Mouse (Mus musculus) lung, embryonic 14.5 days (tissue): ENCODE measurements around the gene Wdr6. TPM values are rescaled to one million over a fixed set of nuclear protein-coding genes. Genes with fewer than 3 reads are reported as not detected.

Experiments
- ATAC-seq: fragments of 200-750 bp; cut with Nextera tagmentation; 2 replicates; pipeline ENCODE4 v1.8.0; 2017; ENCODE audit warnings: mild to moderate bottlenecking, moderate TSS enrichment, moderate library complexity; ENCODE audit not compliant: insufficient read depth
- DNase-seq: peaks from one replicate; pipeline ENCODE4 v3.0.0-alpha.2; 2015
- H3K27ac ChIP-seq: fragments of 300-500 bp; sonication (generic); 2 replicates; pipeline ENCODE4 v1.5.1; 2014; ENCODE audit warnings: low read depth, mild to moderate bottlenecking, moderate library complexity
- H3K27me3 ChIP-seq: fragments of 300-500 bp; sonication (generic); 2 replicates; pipeline ENCODE4 v1.6.1; 2014; ENCODE audit warnings: low read length, control low read depth; ENCODE audit not compliant: insufficient read depth
- H3K36me3 ChIP-seq: fragments of 300-500 bp; sonication (generic); 2 replicates; pipeline ENCODE4 v1.6.1; 2014; ENCODE audit warnings: control low read depth; ENCODE audit not compliant: insufficient read depth
- H3K4me1 ChIP-seq: fragments of 300-500 bp; sonication (generic); 2 replicates; pipeline ENCODE4 v1.6.1; 2014; ENCODE audit warnings: antibody characterized with exemption, control low read depth; ENCODE audit not compliant: insufficient read depth
- H3K4me2 ChIP-seq: fragments of 300-500 bp; sonication (generic); 2 replicates; pipeline ENCODE4 v1.6.1; 2014; ENCODE audit warnings: mild to moderate bottlenecking
- H3K4me3 ChIP-seq: fragments of 300-500 bp; sonication (generic); 2 replicates; pipeline ENCODE4 v1.5.1; 2014; ENCODE audit warnings: low read depth, low read length
- H3K9ac ChIP-seq: fragments of 300-500 bp; sonication (generic); 2 replicates; pipeline ENCODE4 v1.6.1; 2014
- H3K9me3 ChIP-seq: fragments of 300-500 bp; sonication (generic); 2 replicates; pipeline ENCODE4 v1.6.1; 2016; ENCODE audit warnings: low read depth, low read length, control low read depth
- CTCF ChIP-seq: IDR thresholded peaks from 2 replicates; pipeline ENCODE4 v1.5.1; 2016; ENCODE audit warnings: antibody characterized with exemption, low read depth
- WGBS: fragments of 180-500 bp; shearing (Covaris S2); extraction: QIAGEN DNeasy Blood & Tissue Kit; methylation state at CpG from one replicate; pipeline ENCODE4 v1.1.7; 2014; 5-methylcytosine and 5-hydroxymethylcytosine counted together
- microRNA counts: library from miRNA; unstranded; fragments of <30 nt; microRNA quantifications from one replicate; lab custom pipeline; 2016
- microRNA-seq: library from miRNA; unstranded; fragments of <30 nt; microRNA quantifications from one replicate; pipeline ENCODE4, GENCODE M21; 2016; ENCODE audit warnings: borderline number of aligned reads
- polyA plus RNA-seq: library from polyadenylated mRNA; unstranded; fragments of >200 nt; fragmentation: Nextera tagmentation; extraction: Ambion mirVana; gene quantifications from 2 replicates; pipeline ENCODE4 v1.2.1, GENCODE M21; 2014

Wdr6 gene
- polyA plus RNA-seq, 1 experiment from 2014 or later = 117 TPM

- no peak for TF ChIP-seq CTCF
- ATAC-seq (no peak), DNase-seq (no peak)
- Histone ChIP-seq H3K4me2 (no peak overlapping the region), H3K27ac (no peak overlapping the region), H3K9ac (no peak overlapping the region), H3K4me1 (peaks cover 5% of the 10 kb centered on the region; the same call in 1 of the 2 replicates), H3K4me3 (no peak overlapping the region), H3K27me3 (no peaks in the 10 kb centered on the region), H3K36me3 (peaks cover 82% of the 10 kb centered on the region), H3K9me3 (no peaks in the 10 kb centered on the region)
- 84% methylated on average over 4 of the region's 4 CpGs for WGBS
Observed at GRCm38 (mm10) chr9:108559169-108559568, 19.4 kb downstream of the Wdr6 start.

GRCm38 (mm10) chr9:108546875-108547274 is 31.7 kb downstream of the Wdr6 start:
- Histone ChIP-seq H3K27me3 (no peaks in the 10 kb centered on the region), H3K9ac (no peak overlapping the region), H3K4me3 (no peak overlapping the region), H3K4me2 (no peak overlapping the region), H3K27ac (no peak overlapping the region), H3K9me3 (no peaks in the 10 kb centered on the region), H3K36me3 (peaks cover 93% of the 10 kb centered on the region), H3K4me1 (no peaks in the 10 kb centered on the region)
- ATAC-seq (no peak), DNase-seq (no peak)
- WGBS = 92% methylated on average over 1 of the region's 1 CpGs
- TF ChIP-seq CTCF = no peak

- Histone ChIP-seq H3K4me1 (no peaks in the 10 kb centered on the region), H3K4me2 (no peak overlapping the region), H3K9me3 (no peaks in the 10 kb centered on the region), H3K36me3 (peaks cover 93% of the 10 kb centered on the region), H3K27me3 (no peaks in the 10 kb centered on the region), H3K9ac (no peak overlapping the region), H3K4me3 (no peak overlapping the region), H3K27ac (no peak overlapping the region)
- ATAC-seq (no peak), DNase-seq (no peak)
- no peak for TF ChIP-seq CTCF
- 97% methylated on average over 3 of the region's 3 CpGs for WGBS
Observed at GRCm38 (mm10) chr9:108545986-108546385, 32.6 kb downstream of the Wdr6 start.

GRCm38 (mm10) chr9:108540846-108541245 is 37.7 kb downstream of the Wdr6 start:
- ATAC-seq (no peak), DNase-seq (no peak)
- H3K9me3 ChIP-seq = no peaks in the 10 kb centered on the region
- peaks cover 90% of the 10 kb centered on the region for H3K36me3 ChIP-seq
- H3K9ac ChIP-seq = no peak overlapping the region
- H3K4me1 ChIP-seq = no peaks in the 10 kb centered on the region
- no peak for TF ChIP-seq CTCF
- H3K4me2 ChIP-seq = no peak overlapping the region
- no peak overlapping the region for H3K27ac ChIP-seq
- H3K4me3 ChIP-seq = no peak overlapping the region
- no peaks in the 10 kb centered on the region for H3K27me3 ChIP-seq

- peaks cover 84% of the 10 kb centered on the region for H3K36me3 ChIP-seq
Observed at GRCm38 (mm10) chr9:108531496-108531895, 47.0 kb downstream of the Wdr6 start.

GRCm38 (mm10) chr9:108530954-108531353 is 47.6 kb downstream of the Wdr6 start:
- no peak for ATAC-seq
- H3K27me3 ChIP-seq = no peaks in the 10 kb centered on the region
- no peaks in the 10 kb centered on the region for H3K4me1 ChIP-seq
- H3K27ac ChIP-seq = no peak overlapping the region
- H3K4me2 ChIP-seq = no peak overlapping the region
- no peak for DNase-seq
- no peak for TF ChIP-seq CTCF
- WGBS = 81% methylated on average over 1 of the region's 1 CpGs
- H3K9me3 ChIP-seq = no peaks in the 10 kb centered on the region
- no peak overlapping the region for H3K4me3 ChIP-seq
- peaks cover 79% of the 10 kb centered on the region for H3K36me3 ChIP-seq
- no peak overlapping the region for H3K9ac ChIP-seq

More at GRCm38 (mm10) chr9:108531496-108531895, 47.0 kb downstream of the Wdr6 start:
- H3K4me2 ChIP-seq = no peak overlapping the region
- H3K27me3 ChIP-seq = no peaks in the 10 kb centered on the region
- no peaks in the 10 kb centered on the region for H3K4me1 ChIP-seq
- no peak for ATAC-seq
- H3K4me3 ChIP-seq = no peak overlapping the region
- WGBS = 93% methylated on average over 1 of the region's 1 CpGs
- H3K9ac ChIP-seq = no peak overlapping the region
- no peak for DNase-seq
- H3K27ac ChIP-seq = no peak overlapping the region
- TF ChIP-seq CTCF = no peak
- H3K9me3 ChIP-seq = no peaks in the 10 kb centered on the region

GRCm38 (mm10) chr9:108525400-108525799 is 53.1 kb downstream of the Wdr6 start:
- H3K36me3 ChIP-seq = peaks cover 43% of the 10 kb centered on the region
- no peak overlapping the region for H3K4me3 ChIP-seq
- H3K9ac ChIP-seq = no peak overlapping the region
- no peak for DNase-seq
- H3K4me2 ChIP-seq = no peak overlapping the region
- H3K4me1 ChIP-seq = no peaks in the 10 kb centered on the region
- no peaks in the 10 kb centered on the region for H3K27me3 ChIP-seq
- WGBS = 73% methylated on average over 3 of the region's 3 CpGs
- no peaks in the 10 kb centered on the region for H3K9me3 ChIP-seq
- no peak for ATAC-seq
- TF ChIP-seq CTCF = no peak
- H3K27ac ChIP-seq = no peak overlapping the region

GRCm38 (mm10) chr9:108523341-108523740 is 55.2 kb downstream of the Wdr6 start:
- H3K9ac ChIP-seq = no peak overlapping the region
- H3K4me1 ChIP-seq = peaks cover 2% of the 10 kb centered on the region; the same call in 1 of the 2 replicates
- no peaks in the 10 kb centered on the region for H3K9me3 ChIP-seq
- no peak for DNase-seq
- no peak overlapping the region for H3K27ac ChIP-seq
- WGBS = 96% methylated on average over 4 of the region's 4 CpGs
- H3K36me3 ChIP-seq = peaks cover 37% of the 10 kb centered on the region
- no peak overlapping the region for H3K4me3 ChIP-seq
- no peaks in the 10 kb centered on the region for H3K27me3 ChIP-seq
- H3K4me2 ChIP-seq = no peak overlapping the region
- TF ChIP-seq CTCF = no peak
- no peak for ATAC-seq

MicroRNAs encoded within 50 kb of the gene (microRNA counts, 519-probe panel; counts per million panel counts)
- 3,092 counts per million, percentile 59 among the panel's probes with 10 or more counts for microRNA mmu-miR-191 (lab: Ali Mortazavi, UCI)
- 2,711 counts per million, percentile 50 among the panel's probes with 10 or more counts for microRNA mmu-miR-425 (lab: Ali Mortazavi, UCI)

Small RNA genes lying within 50 kb of the gene (microRNA-seq; reads per million reads assigned to microRNA genes)
- gene Gm24083 (not detected), gene Mir191 (not detected), gene Mir425 (2,616 reads per million, percentile 82 among the genes with 10 or more reads in this experiment)

Other genes starting within 250 kb of the Wdr6 start
- 617 and 664 TPM in 2 replicates for gene Gpx1, start 239.8 kb downstream of the Wdr6 start, polyA plus RNA-seq
- gene Usp4, start 230.9 kb downstream of the Wdr6 start, polyA plus RNA-seq = 110 and 113 TPM in 2 replicates
- 0.78 and 1.1 TPM in 2 replicates for gene 1700102P08Rik, start 185.9 kb downstream of the Wdr6 start, polyA plus RNA-seq
- 3.0 and 4.1 TPM in 2 replicates for gene Ccdc36, start 150.3 kb downstream of the Wdr6 start, polyA plus RNA-seq
- not detected in 2 replicates for gene BC048562, start 142.3 kb downstream of the Wdr6 start, polyA plus RNA-seq
- gene Ccdc71, start 118.2 kb downstream of the Wdr6 start, polyA plus RNA-seq = 46.7 and 46.9 TPM in 2 replicates
- 46.4 and 46.7 TPM in 2 replicates for gene Klhdc8b, start 117.2 kb downstream of the Wdr6 start, polyA plus RNA-seq
- gene Lamb2, start 99.0 kb downstream of the Wdr6 start, polyA plus RNA-seq = 47.9 and 48.6 TPM in 2 replicates
- 56.9 and 63.3 TPM in 2 replicates for gene Usp19, start 88.1 kb downstream of the Wdr6 start, polyA plus RNA-seq
- 97.1 and 97.7 TPM in 2 replicates for gene Qars, start 71.0 kb downstream of the Wdr6 start, polyA plus RNA-seq
- gene Qrich1, start 61.9 kb downstream of the Wdr6 start, polyA plus RNA-seq = 139 and 145 TPM in 2 replicates
- 199 and 202 TPM in 2 replicates for gene Impdh2, start 18.5 kb downstream of the Wdr6 start, polyA plus RNA-seq
- 39.7 and 46.9 TPM in 2 replicates for gene Ndufaf3, start 11.3 kb downstream of the Wdr6 start, polyA plus RNA-seq
- 112 and 127 TPM in 2 replicates for gene Dalrd3, start 8.9 kb downstream of the Wdr6 start, polyA plus RNA-seq
- 5.7 and 6.1 TPM in 2 replicates for gene P4htm, start 18.9 kb upstream of the Wdr6 start, polyA plus RNA-seq
- gene Arih2, start 70.6 kb upstream of the Wdr6 start, polyA plus RNA-seq = 41.6 and 44.9 TPM in 2 replicates
- 27.6 and 29.6 TPM in 2 replicates for gene Slc25a20, start 83.3 kb upstream of the Wdr6 start, polyA plus RNA-seq
- gene Prkar2a, start 110.6 kb upstream of the Wdr6 start, polyA plus RNA-seq = 35.0 and 38.1 TPM in 2 replicates
- gene Ip6k2, start 205.1 kb upstream of the Wdr6 start, polyA plus RNA-seq = 88.1 and 90.4 TPM in 2 replicates
- 11.3 and 14.4 TPM in 2 replicates for gene Nckipsd, start 229.6 kb upstream of the Wdr6 start, polyA plus RNA-seq
- 0.14 and 0.17 TPM in 2 replicates for gene Celsr3, start 247.6 kb upstream of the Wdr6 start, polyA plus RNA-seq